In genomic region chr3:40456070-40456469, GRCm38 (mm10) we compare ENCODE assay signal across 20 mouse cellular contexts.
"Had no signal": no experiment of that assay in that cellular context is flagged by ENCODE, and none has a peak within 500 bp of the region (broad histone marks: within the 10 kb centered on the region; RNA-seq: fewer than 3 reads in every experiment).

No protein-coding gene starts in this region.

- H3K4me3 ChIP-seq: lung, embryonic 15.5 days; megakaryocyte, embryonic 14.5 days; midbrain, embryonic 12.5 days; neural tube, embryonic 13.5 days; neural tube, embryonic 15.5 days had no signal

- H3K27me3 ChIP-seq: lung, embryonic 15.5 days; midbrain, embryonic 12.5 days; neural tube, embryonic 13.5 days; neural tube, embryonic 15.5 days had no signal

- H3K9ac ChIP-seq: liver, embryonic 14.5 days; lung, embryonic 15.5 days; midbrain, embryonic 12.5 days; neural tube, embryonic 13.5 days; neural tube, embryonic 15.5 days had no signal

- H3K9me3 ChIP-seq: lung, embryonic 15.5 days; megakaryocyte, embryonic 14.5 days; midbrain, embryonic 12.5 days; neural tube, embryonic 13.5 days; neural tube, embryonic 15.5 days had no signal

- DNase-seq: lung, adult 2 months; lung, postnatal 14 days; lung, postnatal 36 days; midbrain, embryonic 14.5 days; retina, postnatal 1 day; right cerebral cortex, adult 18-20 months; right cerebral cortex, postnatal 25 days; right cerebral cortex, postnatal 4 days; spleen, adult 18-20 months; thymus, adult 2 months; thymus, postnatal 25 days; thymus, postnatal 4 days had no signal

- H3K4me2 ChIP-seq: lung, embryonic 15.5 days; midbrain, embryonic 12.5 days; neural tube, embryonic 13.5 days; neural tube, embryonic 15.5 days had no signal

- H3K36me3 ChIP-seq: lung, embryonic 15.5 days; midbrain, embryonic 12.5 days; neural tube, embryonic 13.5 days; neural tube, embryonic 15.5 days had no signal

- H3K27ac ChIP-seq: liver, embryonic 14.5 days; lung, embryonic 15.5 days; macrophage; midbrain, embryonic 12.5 days; neural tube, embryonic 13.5 days; neural tube, embryonic 15.5 days had no signal

- ATAC-seq: lung, postnatal 0 days had no signal

- H3K4me1 ChIP-seq: midbrain, embryonic 12.5 days had no signal
